Mouse (Mus musculus) megakaryocyte, embryonic 14.5 days (primary cell): ENCODE data around the gene Btnl10. TPM values are rescaled to one million over a fixed set of nuclear protein-coding genes. Genes with fewer than 3 reads are reported as not detected.
"Not testable (repeated sequence)": the region's sequence is repeated elsewhere in the genome, so short reads cannot be mapped to it uniquely, and the experiment has no call there.

ENCODE experiments used
- H3K27me3 ChIP-seq: replicated peaks from 2 replicates; pipeline ENCODE3; 2012; ENCODE audit warnings: inconsistent platforms
- H3K36me3 ChIP-seq: replicated peaks from 2 replicates; pipeline ENCODE3; 2012; ENCODE audit warnings: low read length, inconsistent platforms, mixed read lengths
- H3K4me1 ChIP-seq: 2 replicates; pipeline ENCODE4 v1.6.1; 2012; ENCODE audit warnings: inconsistent platforms
- H3K4me3 ChIP-seq: replicated peaks from 2 replicates; pipeline ENCODE3; 2012; ENCODE audit warnings: moderate library complexity, mild to moderate bottlenecking, inconsistent platforms
- H3K9me3 ChIP-seq: 2 replicates; pipeline ENCODE4 v1.6.1; 2012; ENCODE audit warnings: inconsistent platforms
- FLI1 ChIP-seq: IDR thresholded peaks from 2 replicates; pipeline ENCODE4 v1.6.1; 2012; ENCODE audit warnings: low read length, inconsistent platforms, mixed read lengths
- GATA1 ChIP-seq: IDR thresholded peaks from 3 replicates; pipeline ENCODE4 v1.6.1; 2012; ENCODE audit warnings: mixed read lengths, low read length, inconsistent platforms, borderline replicate concordance
- polyA plus RNA-seq: library from polyadenylated mRNA; stranded (reverse); fragments of >175 nt; gene quantifications from 2 replicates; pipeline ENCODE4 v1.2.3, GENCODE M21; 2012; ENCODE audit warnings: low replicate concordance; ENCODE audit not compliant: insufficient read depth

The Btnl10 gene
- polyA plus RNA-seq, 1 experiment = not detected

- Histone ChIP-seq H3K27me3 (peaks cover 69% of the 10 kb centered on the region), H3K36me3 (no peaks in the 10 kb centered on the region), H3K4me1 (peaks cover 31% of the 10 kb centered on the region), H3K4me3 (peak within 1 kb of the TSS; percentile 87), H3K9me3 (no peaks in the 10 kb centered on the region)
- no peak for TF ChIP-seq GATA1
- TF ChIP-seq FLI1 = no peak
Measured at GRCm38 (mm10) chr11:58948542-58949479, 31.1 kb downstream of the Btnl10 start, which contains the start of gene Hist3h2ba. Gene Hist3h2ba (plus strand): TSS chr11:58948920.

DNA sequence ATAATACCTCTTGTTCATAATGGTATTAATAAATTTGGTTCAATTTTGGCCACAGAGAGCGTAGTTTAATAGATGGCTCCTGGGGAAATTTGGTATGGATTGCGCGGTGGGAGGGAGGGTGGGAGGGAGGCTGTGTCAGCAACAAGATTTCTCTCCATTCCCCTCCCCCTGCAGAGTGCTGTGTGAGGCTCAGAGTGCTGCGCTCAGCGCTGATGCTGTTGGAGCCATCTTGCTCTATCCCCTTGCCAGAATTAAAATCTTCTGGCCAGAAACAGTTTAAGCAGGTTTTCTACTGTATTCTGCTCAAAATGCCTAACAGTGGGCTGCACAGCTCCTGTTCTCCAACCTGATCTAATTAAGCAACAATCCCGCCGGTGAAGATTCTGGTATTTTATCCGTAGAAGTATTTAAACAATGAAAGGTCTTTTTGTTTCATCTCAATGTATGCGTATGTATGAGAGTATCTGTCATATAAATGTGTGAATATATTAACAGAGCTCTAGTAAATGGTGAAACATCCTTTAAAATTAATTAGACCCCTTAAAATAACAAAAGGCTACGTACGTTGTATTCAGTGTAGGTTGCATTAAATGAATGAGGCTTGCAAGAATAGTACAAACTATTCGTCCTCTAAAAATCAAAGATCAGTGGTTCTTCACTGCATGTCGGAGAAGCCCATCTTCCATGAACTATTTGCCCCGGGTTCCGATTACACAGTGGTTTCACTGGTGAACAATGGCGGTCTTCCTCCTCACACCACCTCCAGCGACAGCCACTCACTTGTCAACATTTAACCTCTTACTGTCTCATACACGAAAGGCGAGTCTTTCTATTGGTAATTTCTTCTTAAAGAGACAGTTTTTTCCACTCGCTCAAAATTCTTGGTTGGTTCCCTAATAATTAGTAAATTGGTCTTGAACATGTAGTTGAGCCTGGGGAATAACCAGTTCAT is 32.0 kb downstream of the Btnl10 start:
- Histone ChIP-seq H3K36me3 (no peaks in the 10 kb centered on the region), H3K4me1 (peaks cover 30% of the 10 kb centered on the region), H3K4me3 (peak overlapping the region; percentile 66), H3K9me3 (no peaks in the 10 kb centered on the region), H3K27me3 (peaks cover 61% of the 10 kb centered on the region)
- TF ChIP-seq FLI1 = no peak

- Histone ChIP-seq H3K36me3 (peaks cover under 1% of the 10 kb centered on the region), H3K27me3 (peaks cover 47% of the 10 kb centered on the region), H3K9me3 (no peaks in the 10 kb centered on the region), H3K4me3 (no peak overlapping the region), H3K4me1 (peaks cover 38% of the 10 kb centered on the region)
- TF ChIP-seq GATA1 (no peak), FLI1 (no peak)
Measured at GRCm38 (mm10) chr11:58951210-58951609, 33.5 kb downstream of the Btnl10 start.

DNA sequence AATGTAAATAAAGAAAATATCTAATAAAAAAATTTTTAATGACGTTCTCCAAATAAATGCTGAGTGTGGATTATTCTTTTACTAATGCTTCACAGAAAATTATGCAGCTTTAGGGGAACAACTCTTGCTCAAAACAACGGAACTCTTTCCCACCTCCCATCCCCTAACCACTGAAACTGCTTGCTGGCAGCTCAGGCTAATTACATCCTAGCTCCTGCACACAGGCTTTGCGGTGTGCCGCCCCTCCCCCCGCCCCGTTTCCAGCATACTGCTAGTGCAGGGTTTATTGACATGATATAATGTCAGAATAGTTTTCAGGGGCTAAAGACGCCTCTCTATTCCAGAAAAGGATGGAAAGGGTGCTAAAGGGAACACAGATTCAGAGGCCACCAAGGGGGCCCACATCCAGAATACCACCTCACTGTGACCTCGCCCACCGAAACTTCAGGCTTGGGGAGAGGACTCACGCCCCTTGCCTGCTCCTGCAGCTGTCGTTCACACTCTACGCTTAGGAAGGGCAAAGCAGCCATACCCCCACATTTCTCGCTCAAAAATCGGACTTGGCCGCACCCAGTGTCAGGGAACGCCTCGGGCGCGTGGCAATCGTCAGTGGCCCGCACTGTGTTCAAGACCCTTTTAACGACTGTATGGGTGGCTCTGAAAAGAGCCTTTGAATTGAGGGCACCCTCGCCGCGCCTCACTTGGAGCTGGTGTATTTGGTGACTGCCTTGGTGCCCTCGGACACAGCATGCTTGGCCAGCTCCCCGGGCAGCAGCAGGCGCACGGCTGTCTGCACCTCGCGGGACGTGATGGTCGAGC is 35.9 kb downstream of the Btnl10 start:
- Histone ChIP-seq H3K4me3 (peak overlapping the region; percentile 92), H3K4me1 (peaks cover 47% of the 10 kb centered on the region), H3K27me3 (peaks cover 32% of the 10 kb centered on the region), H3K9me3 (no peaks in the 10 kb centered on the region), H3K36me3 (peaks cover 20% of the 10 kb centered on the region)
- TF ChIP-seq FLI1 = no peak
- TF ChIP-seq GATA1 = no peak

DNA sequence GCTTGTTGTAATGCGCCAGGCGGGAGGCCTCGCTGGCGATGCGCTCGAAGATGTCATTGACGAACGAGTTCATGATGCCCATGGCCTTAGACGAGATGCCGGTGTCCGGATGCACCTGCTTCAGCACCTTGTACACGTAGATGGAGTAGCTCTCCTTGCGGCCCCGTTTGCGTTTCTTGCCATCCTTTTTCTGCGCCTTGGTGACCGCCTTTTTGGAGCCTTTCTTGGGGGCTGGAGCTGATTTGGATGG is 36.4 kb downstream of the Btnl10 start:
- H3K27me3 ChIP-seq = peaks cover 29% of the 10 kb centered on the region
- peaks cover 47% of the 10 kb centered on the region for H3K4me1 ChIP-seq
- H3K9me3 ChIP-seq = not testable (repeated sequence)
- peaks cover 22% of the 10 kb centered on the region for H3K36me3 ChIP-seq
- H3K4me3 ChIP-seq = peak overlapping the region; percentile 96

GRCm38 (mm10) chr11:58954420-58955142 is 36.9 kb downstream of the Btnl10 start, which contains the start of the genes Hist3h2a and Trim17:
Gene Hist3h2a (plus strand): TSS chr11:58954685.
Gene Trim17 (plus strand): TSS chr11:58954685.
- no peak for TF ChIP-seq GATA1
- TF ChIP-seq FLI1 = no peak

GRCm38 (mm10) chr11:58955143-58955867 is 37.6 kb downstream of the Btnl10 start:
- TF ChIP-seq GATA1 (no peak), FLI1 (no peak)

More at GRCm38 (mm10) chr11:58954420-58955142, 36.9 kb downstream of the Btnl10 start, which contains the start of the genes Hist3h2a and Trim17:
- Histone ChIP-seq H3K36me3 (peaks cover 22% of the 10 kb centered on the region), H3K4me1 (peaks cover 47% of the 10 kb centered on the region), H3K4me3 (peak within 1 kb of the TSS; percentile 96), H3K9me3 (no peaks in the 10 kb centered on the region), H3K27me3 (peaks cover 24% of the 10 kb centered on the region)

GRCm38 (mm10) chr11:58955868-58956257 is 38.2 kb downstream of the Btnl10 start:
- H3K4me3 ChIP-seq = peak overlapping the region; percentile 96
- H3K4me1 ChIP-seq = peaks cover 55% of the 10 kb centered on the region
- peaks cover 22% of the 10 kb centered on the region for H3K36me3 ChIP-seq
- no peaks in the 10 kb centered on the region for H3K9me3 ChIP-seq
- no peak for TF ChIP-seq GATA1
- TF ChIP-seq FLI1 = no peak
- peaks cover 13% of the 10 kb centered on the region for H3K27me3 ChIP-seq

More at GRCm38 (mm10) chr11:58955143-58955867, 37.6 kb downstream of the Btnl10 start:
- Histone ChIP-seq H3K4me3 (peak overlapping the region; percentile 96), H3K9me3 (no peaks in the 10 kb centered on the region), H3K27me3 (peaks cover 17% of the 10 kb centered on the region), H3K36me3 (peaks cover 22% of the 10 kb centered on the region), H3K4me1 (peaks cover 53% of the 10 kb centered on the region)
